32 mouse cellular contexts compared by ENCODE assay signal in the genomic region with DNA sequence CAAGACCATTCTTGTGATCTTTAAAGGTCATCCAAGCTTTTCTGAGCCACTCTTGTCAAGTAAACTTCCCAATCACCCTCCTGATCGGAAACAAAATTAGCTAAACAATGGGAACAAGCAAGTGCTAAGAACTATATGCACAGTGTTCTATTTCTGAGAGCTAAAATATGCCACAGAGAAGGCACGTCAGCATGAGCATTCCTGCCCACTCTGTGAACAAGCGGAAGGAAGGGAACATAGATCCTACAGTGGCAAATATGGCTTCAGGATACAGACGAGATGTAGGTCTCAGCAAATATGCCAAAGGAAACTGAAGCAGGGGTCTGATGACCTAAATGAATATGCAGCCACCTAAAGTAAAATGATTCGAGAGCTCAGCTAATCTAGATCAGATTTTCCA.
"Had no signal": no experiment of that assay in that cellular context is flagged by ENCODE, and none has a peak within 500 bp of the region (broad histone marks: within the 10 kb centered on the region; RNA-seq: fewer than 3 reads in every experiment).

No protein-coding gene starts in this region.

- ATAC-seq: liver, embryonic 12.5 days; liver, postnatal 0 days; lung, postnatal 0 days; midbrain, embryonic 13.5 days; midbrain, embryonic 15.5 days; midbrain, embryonic 16.5 days had no signal

- H3K4me1 ChIP-seq: limb, embryonic 10.5 days; limb, embryonic 12.5 days; limb, embryonic 13.5 days; limb, embryonic 15.5 days; liver, embryonic 12.5 days; liver, embryonic 13.5 days; liver, embryonic 15.5 days; lung, embryonic 15.5 days; midbrain, embryonic 10.5 days; midbrain, embryonic 12.5 days; midbrain, embryonic 13.5 days; midbrain, embryonic 15.5 days; neural tube, embryonic 12.5 days had no signal

- H3K9me3 ChIP-seq: limb, embryonic 10.5 days; limb, embryonic 12.5 days; limb, embryonic 13.5 days; limb, embryonic 15.5 days; liver, embryonic 12.5 days; liver, embryonic 13.5 days; liver, embryonic 15.5 days; lung, embryonic 15.5 days; megakaryocyte, embryonic 14.5 days; midbrain, embryonic 10.5 days; midbrain, embryonic 12.5 days; midbrain, embryonic 13.5 days; midbrain, embryonic 15.5 days; neural tube, embryonic 12.5 days had no signal

- DNase-seq: left cerebral cortex, postnatal 4 days; liver; liver, embryonic 13.5 days; liver, postnatal 0 days; lung, adult 18-20 months; lung, adult 2 months; lung, embryonic 14.5 days; lung, postnatal 10 days; lung, postnatal 14 days; lung, postnatal 36 days; lung, postnatal 4 days; midbrain, embryonic 14.5 days had no signal

- H3K9ac ChIP-seq: limb, embryonic 12.5 days; limb, embryonic 13.5 days; limb, embryonic 15.5 days; liver, embryonic 12.5 days; liver, embryonic 13.5 days; liver, embryonic 14.5 days; liver, embryonic 15.5 days; liver, postnatal 0 days; lung, embryonic 14.5 days; lung, embryonic 15.5 days; midbrain, embryonic 12.5 days; midbrain, embryonic 13.5 days; midbrain, embryonic 15.5 days; neural tube, embryonic 12.5 days had no signal

- H3K27ac ChIP-seq: limb, embryonic 10.5 days; limb, embryonic 12.5 days; limb, embryonic 13.5 days; limb, embryonic 15.5 days; liver, embryonic 12.5 days; liver, embryonic 13.5 days; liver, embryonic 14.5 days; liver, embryonic 15.5 days; lung, embryonic 15.5 days; macrophage; midbrain, embryonic 10.5 days; midbrain, embryonic 12.5 days; midbrain, embryonic 13.5 days; midbrain, embryonic 15.5 days; neural tube, embryonic 12.5 days had no signal

- H3K27me3 ChIP-seq: limb, embryonic 12.5 days; limb, embryonic 13.5 days; limb, embryonic 15.5 days; liver, embryonic 12.5 days; liver, embryonic 13.5 days; liver, embryonic 15.5 days; lung, embryonic 15.5 days; megakaryocyte, embryonic 14.5 days; midbrain, embryonic 12.5 days; midbrain, embryonic 13.5 days; midbrain, embryonic 15.5 days; neural tube, embryonic 12.5 days had no signal

- H3K4me2 ChIP-seq: limb, embryonic 12.5 days; limb, embryonic 13.5 days; limb, embryonic 15.5 days; liver, embryonic 11.5 days; liver, embryonic 12.5 days; liver, embryonic 13.5 days; liver, embryonic 15.5 days; lung, embryonic 14.5 days; lung, embryonic 15.5 days; midbrain, embryonic 11.5 days; midbrain, embryonic 12.5 days; midbrain, embryonic 13.5 days; midbrain, embryonic 15.5 days; neural tube, embryonic 12.5 days had no signal

- H3K4me3 ChIP-seq: limb, embryonic 10.5 days; limb, embryonic 12.5 days; limb, embryonic 13.5 days; limb, embryonic 15.5 days; liver, embryonic 12.5 days; liver, embryonic 13.5 days; liver, embryonic 15.5 days; lung, embryonic 15.5 days; megakaryocyte, embryonic 14.5 days; midbrain, embryonic 10.5 days; midbrain, embryonic 12.5 days; midbrain, embryonic 13.5 days; midbrain, embryonic 15.5 days; myocyte; neural tube, embryonic 12.5 days had no signal
